Mouse (Mus musculus) small intestine, adult 2 months (tissue): Measurements from ENCODE around the gene Shld2. TPM values are rescaled to one million over a fixed set of nuclear protein-coding genes. Genes with fewer than 3 reads are reported as not detected.
A peak's percentile ranks its signal among the peaks of the same experiment; 100 is the strongest.

Source experiments
- H3K27ac ChIP-seq: fragments of 200-500 bp; 2 replicates; pipeline ENCODE4 v1.5.1; 2012; ENCODE audit warnings: low read depth, low read length, control low read depth, inconsistent platforms; ENCODE audit not compliant: insufficient read depth
- H3K27me3 ChIP-seq: fragments of 200-500 bp; 2 replicates; pipeline ENCODE4 v1.6.1; 2012; ENCODE audit warnings: mild to moderate bottlenecking, moderate library complexity, low read length, inconsistent platforms; ENCODE audit not compliant: control insufficient read depth, insufficient read depth
- H3K36me3 ChIP-seq: fragments of 200-500 bp; 2 replicates; pipeline ENCODE4 v1.6.1; 2012; ENCODE audit warnings: mild to moderate bottlenecking, low read length, control low read depth, inconsistent platforms; ENCODE audit not compliant: control insufficient read depth, insufficient read depth
- H3K4me1 ChIP-seq: fragments of 200-500 bp; 2 replicates; pipeline ENCODE4 v1.6.1; 2012; ENCODE audit warnings: low read length, inconsistent platforms, mixed read lengths; ENCODE audit not compliant: control insufficient read depth, insufficient read depth, insufficient read length
- H3K4me3 ChIP-seq: fragments of 200-500 bp; 2 replicates; pipeline ENCODE4 v1.5.1; 2012; ENCODE audit warnings: low read depth, mild to moderate bottlenecking, control low read depth, inconsistent platforms, low read length, moderate library complexity
- CTCF ChIP-seq: fragments of 200-500 bp; IDR thresholded peaks from 2 replicates; pipeline ENCODE4 v1.5.1; 2012; ENCODE audit warnings: low read depth, mild to moderate bottlenecking, control low read depth, inconsistent platforms, low read length, moderate library complexity, mixed read lengths; ENCODE audit not compliant: insufficient replicate concordance, insufficient read length; ENCODE audit errors: extremely low read depth
- POLR2A ChIP-seq: fragments of 200-500 bp; IDR thresholded peaks from 2 replicates; pipeline ENCODE4 v1.6.1; 2012; ENCODE audit warnings: low read depth, mild to moderate bottlenecking, control low read depth, inconsistent platforms, low read length, moderate library complexity
- WGBS: fragments of 180-500 bp; shearing (Covaris S2); methylation state at CpG from one replicate; pipeline ENCODE4 v1.1.7; 2018; 5-methylcytosine and 5-hydroxymethylcytosine counted together
- polyA plus RNA-seq: library from polyadenylated mRNA; depleted of rRNA; stranded (reverse); fragments of >200 nt; gene quantifications from 2 replicates; pipeline ENCODE4 v1.2.3, GENCODE M21; 2012

Gene Shld2
- polyA plus RNA-seq, 1 experiment = 0.79 TPM

- Histone ChIP-seq H3K27me3 (no peaks in the 10 kb centered on the region), H3K4me1 (peaks cover 8% of the 10 kb centered on the region; the same call in 1 of the 2 replicates), H3K36me3 (no peaks in the 10 kb centered on the region), H3K4me3 (no peak overlapping the region), H3K27ac (no peak overlapping the region)
- 31% methylated on average over 2 of the region's 2 CpGs for WGBS
- TF ChIP-seq CTCF (no peak), POLR2A (no peak)
These were observed 21.9 kb downstream of the Shld2 start for GRCm38 (mm10) chr14:34288396-34288795.

GRCm38 (mm10) chr14:34281736-34282269 lies 28.5 kb downstream of the Shld2 start:
- TF ChIP-seq CTCF (no peak), POLR2A (no peak)
- no peaks in the 10 kb centered on the region for H3K36me3 ChIP-seq
- H3K4me3 ChIP-seq = no peak overlapping the region
- peak overlapping the region; percentile 46; the same call in 1 of the 2 replicates for H3K27ac ChIP-seq
- peaks cover 3% of the 10 kb centered on the region; the same call in 1 of the 2 replicates for H3K4me1 ChIP-seq
- H3K27me3 ChIP-seq = no peaks in the 10 kb centered on the region
- 30% methylated on average over 5 of the region's 5 CpGs for WGBS

- Histone ChIP-seq H3K27me3 (no peaks in the 10 kb centered on the region), H3K4me3 (no peak overlapping the region), H3K27ac (no peak overlapping the region), H3K36me3 (no peaks in the 10 kb centered on the region), H3K4me1 (0 out of 2 replicates have a peak, but pooled peaks cover 3% of the 10 kb centered on the region)
- WGBS = 88% methylated on average over 2 of the region's 2 CpGs
- no peak for TF ChIP-seq CTCF
- TF ChIP-seq POLR2A = no peak
These were observed 29.5 kb downstream of the Shld2 start for GRCm38 (mm10) chr14:34280798-34281197.

DNA sequence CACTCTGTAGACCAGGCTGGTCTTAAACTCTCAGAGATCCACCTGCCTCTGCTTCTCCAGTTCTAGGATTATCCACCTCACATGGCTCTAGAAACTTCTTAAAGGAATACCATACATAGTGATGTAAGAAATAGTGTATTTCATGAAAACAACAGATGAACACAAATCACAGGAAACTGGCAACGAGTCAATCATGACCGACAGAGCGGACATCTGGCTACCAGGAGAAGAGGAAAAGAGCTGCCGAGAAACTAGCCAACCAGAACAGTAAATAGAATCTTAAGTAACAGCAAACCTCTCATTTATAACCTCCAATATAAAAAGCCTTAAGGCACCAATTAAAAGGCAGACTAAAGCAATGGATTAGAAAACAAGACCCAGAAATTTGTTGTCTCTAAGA lies 30.6 kb downstream of the Shld2 start:
- Histone ChIP-seq H3K27me3 (no peaks in the 10 kb centered on the region), H3K4me1 (peaks cover 5% of the 10 kb centered on the region; the same call in 1 of the 2 replicates), H3K36me3 (no peaks in the 10 kb centered on the region), H3K27ac (no peak overlapping the region), H3K4me3 (no peak overlapping the region)
- 84% methylated on average over 4 of the region's 4 CpGs for WGBS
- TF ChIP-seq CTCF (no peak), POLR2A (no peak)

DNA sequence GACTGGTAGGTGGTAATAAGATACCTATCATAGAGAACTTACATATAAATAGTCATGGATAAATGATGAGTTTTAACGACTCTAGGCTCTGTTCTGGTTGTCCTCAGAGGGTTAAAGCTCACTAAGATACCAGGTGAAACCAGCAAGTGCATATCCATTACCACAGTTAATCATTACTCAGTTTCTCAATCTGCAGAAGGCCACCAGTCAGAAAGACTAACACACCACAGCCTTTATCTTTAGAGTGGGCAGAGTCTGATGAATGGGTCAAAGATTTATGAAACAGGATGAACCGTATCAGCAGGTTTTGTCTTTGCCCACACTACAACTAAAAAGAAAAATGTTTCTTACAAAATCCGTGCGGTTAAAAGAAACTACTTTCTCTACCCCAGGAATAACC lies 35.1 kb downstream of the Shld2 start:
- WGBS = 30% methylated on average over 4 of the region's 4 CpGs
- TF ChIP-seq POLR2A = no peak
- TF ChIP-seq CTCF = no peak
- peak overlapping the region; percentile 67 for H3K27ac ChIP-seq
- H3K36me3 ChIP-seq = no peaks in the 10 kb centered on the region
- peaks cover 4% of the 10 kb centered on the region; the same call in 1 of the 2 replicates for H3K4me1 ChIP-seq
- no peaks in the 10 kb centered on the region for H3K27me3 ChIP-seq
- no peak overlapping the region for H3K4me3 ChIP-seq

DNA sequence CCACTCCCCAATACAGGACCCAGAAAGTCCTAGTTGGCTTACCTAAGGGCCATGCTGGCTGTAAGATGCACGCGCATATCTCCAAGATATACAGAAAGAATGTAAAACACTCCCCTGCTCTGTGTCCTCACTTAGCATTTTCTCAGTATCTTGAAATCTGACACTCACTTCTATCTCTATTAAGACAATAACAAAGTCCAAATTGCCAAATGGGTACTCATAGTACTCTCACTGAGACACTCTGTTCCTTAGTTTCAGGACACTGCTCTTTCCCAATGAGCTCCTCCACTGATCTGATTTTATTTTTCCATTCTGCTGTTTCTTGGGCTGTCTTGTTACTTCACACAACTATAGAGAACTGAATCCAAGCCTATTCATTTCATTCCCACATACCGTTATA lies 36.2 kb downstream of the Shld2 start:
- TF ChIP-seq CTCF = no peak
- TF ChIP-seq POLR2A = no peak
- Histone ChIP-seq H3K4me1 (peaks cover 4% of the 10 kb centered on the region; the same call in 1 of the 2 replicates), H3K4me3 (no peak overlapping the region), H3K36me3 (no peaks in the 10 kb centered on the region), H3K27me3 (no peaks in the 10 kb centered on the region), H3K27ac (peak overlapping the region; percentile 77; the same call in 1 of the 2 replicates)
- 69% methylated on average over 3 of the region's 3 CpGs for WGBS

DNA sequence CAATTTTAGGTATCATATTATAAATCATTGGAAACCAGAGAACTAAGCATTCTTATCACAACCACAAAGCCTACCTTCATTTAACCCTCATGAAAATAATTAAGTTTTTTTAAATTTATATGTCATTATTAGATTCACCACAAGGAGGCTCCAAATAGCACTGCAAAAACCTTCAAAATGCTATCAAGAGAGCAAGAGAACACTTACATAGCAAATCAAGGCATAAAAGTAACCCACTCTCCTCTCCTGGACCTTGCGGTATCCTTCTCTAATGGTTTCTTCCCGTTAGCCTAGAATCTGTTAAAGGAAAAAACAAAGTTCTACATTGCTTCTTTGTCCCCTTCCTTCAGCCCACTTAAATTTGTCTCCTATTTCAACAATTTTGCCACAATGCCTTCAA lies 37.0 kb downstream of the Shld2 start:
- Histone ChIP-seq H3K36me3 (peaks cover 3% of the 10 kb centered on the region), H3K27me3 (no peaks in the 10 kb centered on the region), H3K4me1 (peaks cover 4% of the 10 kb centered on the region; the same call in 1 of the 2 replicates), H3K4me3 (no peak overlapping the region), H3K27ac (no peak overlapping the region)
- TF ChIP-seq POLR2A (no peak), CTCF (no peak)
- 32% methylated on average over 2 of the region's 2 CpGs for WGBS
